ENCODE assay signal across 13 mouse cellular contexts in genomic region chr5:31252795-31253545, GRCm38 (mm10). TPM values are rescaled to one million over a fixed set of nuclear protein-coding genes. Genes with fewer than 3 reads are reported as not detected.
DNase-seq lines count a peak whose midpoint lies in the region; ATAC-seq and TF ChIP-seq lines count a peak whose summit lies in the region.
"Had no signal": no experiment of that assay in that cellular context is flagged by ENCODE, and none has a peak within 500 bp of the region (broad histone marks: within the 10 kb centered on the region; RNA-seq: fewer than 3 reads in every experiment).

No protein-coding gene starts in this region.

- peaks cover 12% of the 10 kb centered on the region for H3K36me3 ChIP-seq in hindbrain, embryonic 11.5 days (ENCODE audit: control insufficient read depth, insufficient read depth, low read length)
- peaks cover 66% of the 10 kb centered on the region for H3K36me3 ChIP-seq in hindbrain, postnatal 0 days (ENCODE audit: insufficient read depth, low read length)
- H3K36me3 ChIP-seq in limb, embryonic 12.5 days = peaks cover 87% of the 10 kb centered on the region

- no peak overlapping the region for H3K4me2 ChIP-seq in hindbrain, embryonic 11.5 days (replicated peaks; ENCODE audit: low read depth, low read length)
- H3K4me2 ChIP-seq in hindbrain, postnatal 0 days (ENCODE audit: low read depth, low read length) = no peak overlapping the region
- peak overlapping the region; percentile 18 for H3K4me2 ChIP-seq in limb, embryonic 12.5 days
- H3K4me2 ChIP-seq: midbrain, embryonic 11.5 days had no signal

- H3K4me3 ChIP-seq in hindbrain, embryonic 11.5 days (ENCODE audit: low read depth, low read length) = no peak overlapping the region
- no peak overlapping the region for H3K4me3 ChIP-seq in hindbrain, postnatal 0 days (ENCODE audit: low read length)
- H3K4me3 ChIP-seq in limb, embryonic 12.5 days (replicated peaks) = no peak overlapping the region

- TF ChIP-seq CTCF in hindbrain, postnatal 0 days (IDR thresholded peaks at IDR 0.05; ENCODE audit: low read depth) = no peak

- DNase-seq in hindbrain, embryonic 11.5 days (ENCODE audit: low spot score) = peak; percentile 9
- DNase-seq in hindbrain, postnatal 0 days (ENCODE audit: low spot score) = no peak
- peak; percentile 26 for DNase-seq in ES-CJ7 (ENCODE audit: low read depth, low spot score)
- DNase-seq in embryo, embryonic 11 days = peak; percentile 47
- no peak for DNase-seq in cerebellum, adult 9-10 months
- DNase-seq in left cerebral cortex, adult 11 months (ENCODE audit: low spot score) = no peak
- DNase-seq: kidney, adult 2 months; right cerebral cortex, postnatal 14 days had no signal

- WGBS in hindbrain, embryonic 11.5 days = 75% methylated on average over 16 of the region's 16 CpGs
- 87% methylated on average over 16 of the region's 16 CpGs for WGBS in hindbrain, postnatal 0 days
- 49% methylated on average over 16 of the region's 16 CpGs for WGBS in limb, embryonic 12.5 days

- H3K9me3 ChIP-seq in hindbrain, embryonic 11.5 days (ENCODE audit: control insufficient read depth, low read length) = no peaks in the 10 kb centered on the region
- H3K9me3 ChIP-seq in hindbrain, postnatal 0 days (ENCODE audit: low read length) = no peaks in the 10 kb centered on the region
- H3K9me3 ChIP-seq in limb, embryonic 12.5 days = no peaks in the 10 kb centered on the region

- no peak overlapping the region for H3K9ac ChIP-seq in hindbrain, embryonic 11.5 days (ENCODE audit: low read depth, low read length)
- no peak overlapping the region for H3K9ac ChIP-seq in hindbrain, postnatal 0 days (replicated peaks; ENCODE audit: low read length)
- no peak overlapping the region for H3K9ac ChIP-seq in limb, embryonic 12.5 days (replicated peaks)

- H3K27me3 ChIP-seq in hindbrain, embryonic 11.5 days (ENCODE audit: control insufficient read depth, insufficient read depth, low read length) = peaks cover 2% of the 10 kb centered on the region; the same call in 1 of the 2 replicates
- H3K27me3 ChIP-seq in hindbrain, postnatal 0 days (ENCODE audit: insufficient read depth, low read length) = no peaks in the 10 kb centered on the region
- H3K27me3 ChIP-seq in limb, embryonic 12.5 days = no peaks in the 10 kb centered on the region
- H3K27me3 ChIP-seq: CH12.LX had no signal

- no peak overlapping the region for H3K27ac ChIP-seq in hindbrain, embryonic 11.5 days (ENCODE audit: low read depth, low read length)
- no peak overlapping the region for H3K27ac ChIP-seq in hindbrain, postnatal 0 days
- H3K27ac ChIP-seq in limb, embryonic 12.5 days = peak overlapping the region; percentile 84

- no peak for ATAC-seq in hindbrain, embryonic 11.5 days (ENCODE audit: low FRiP score)
- no peak for ATAC-seq in hindbrain, postnatal 0 days
- peak; percentile 2; the same call in 1 of the 2 replicates for ATAC-seq in limb, embryonic 12.5 days (ENCODE audit: insufficient number of reproducible peaks, insufficient read depth, low FRiP score, low TSS enrichment, low read depth)
- no peak for ATAC-seq in erythroblast, adult 5-6 weeks (replicated peaks; ENCODE audit: low FRiP score, poor library complexity, severe bottlenecking)

- H3K4me1 ChIP-seq in hindbrain, embryonic 11.5 days (replicated peaks; ENCODE audit: control insufficient read depth, insufficient read depth, low read length) = peaks cover 7% of the 10 kb centered on the region
- no peaks in the 10 kb centered on the region for H3K4me1 ChIP-seq in hindbrain, postnatal 0 days (ENCODE audit: insufficient read depth, low read length)
- peaks cover 35% of the 10 kb centered on the region for H3K4me1 ChIP-seq in limb, embryonic 12.5 days (replicated peaks)

RNA-seq across cellular contexts. Expression of gene Krtcap3, which starts 1.5 kb away (rescaled TPM):
- polyA plus RNA-seq in hindbrain, embryonic 11.5 days (2014; fragmentation: Nextera tagmentation; extraction: Ambion mirVana) = 3.4 and 5.6 TPM in 2 replicates
- 2.4 and 3.2 TPM in 2 replicates for total RNA-seq in hindbrain, postnatal 0 days (2014; rRNA removed)
- polyA plus RNA-seq in hindbrain, postnatal 0 days (2015; fragmentation: Nextera tagmentation; extraction: Ambion mirVana) = 2.5 and 2.9 TPM in 2 replicates
- polyA plus RNA-seq in limb, embryonic 12.5 days (2016; fragmentation: Nextera tagmentation; extraction: Ambion mirVana) = 24.4 and 26.3 TPM in 2 replicates
- total RNA-seq in erythroblast, adult 5-6 weeks (2015; ENCODE audit: low replicate concordance) = 1.5 TPM in 1 of 2 replicates, not detected in the other
- 4.0 and 4.6 TPM in 2 replicates for total RNA-seq in erythroblast, adult 5-6 weeks (2017; ENCODE audit: low replicate concordance)

RNA-seq across cellular contexts. Expression of gene Gm9970, which starts 11.9 kb away (rescaled TPM):
- 0.50 and 0.80 TPM in 2 replicates for polyA plus RNA-seq in hindbrain, embryonic 11.5 days (2014; fragmentation: Nextera tagmentation; extraction: Ambion mirVana)
- total RNA-seq in hindbrain, postnatal 0 days (2014; rRNA removed) = 7.0 TPM in 1 of 2 replicates, not detected in the other
- 0.29 and 0.84 TPM in 2 replicates for polyA plus RNA-seq in hindbrain, postnatal 0 days (2015; fragmentation: Nextera tagmentation; extraction: Ambion mirVana)
- 0.84 TPM in 1 of 2 replicates, not detected in the other for polyA plus RNA-seq in limb, embryonic 12.5 days (2016; fragmentation: Nextera tagmentation; extraction: Ambion mirVana)
- not detected in 2 replicates for total RNA-seq in erythroblast, adult 5-6 weeks (2015; ENCODE audit: low replicate concordance)
- total RNA-seq in erythroblast, adult 5-6 weeks (2017; ENCODE audit: low replicate concordance) = not detected in 2 replicates
- total RNA-seq: CH12.LX; left cerebral cortex, postnatal 36 days had no signal

RNA-seq across cellular contexts. Expression of gene Nrbp1, which starts 12.3 kb away (rescaled TPM):
- polyA plus RNA-seq in hindbrain, embryonic 11.5 days (2014; fragmentation: Nextera tagmentation; extraction: Ambion mirVana) = 141 and 148 TPM in 2 replicates
- total RNA-seq in hindbrain, postnatal 0 days (2014; rRNA removed) = 100 and 124 TPM in 2 replicates
- polyA plus RNA-seq in hindbrain, postnatal 0 days (2015; fragmentation: Nextera tagmentation; extraction: Ambion mirVana) = 134 and 139 TPM in 2 replicates
- 128 and 138 TPM in 2 replicates for polyA plus RNA-seq in limb, embryonic 12.5 days (2016; fragmentation: Nextera tagmentation; extraction: Ambion mirVana)
- 20.1 and 31.5 TPM in 2 replicates for total RNA-seq in erythroblast, adult 5-6 weeks (2015; ENCODE audit: low replicate concordance)
- 23.0 and 28.1 TPM in 2 replicates for total RNA-seq in erythroblast, adult 5-6 weeks (2017; ENCODE audit: low replicate concordance)

RNA-seq across cellular contexts. Expression of gene Ppm1g, which starts 32.5 kb away (rescaled TPM):
- polyA plus RNA-seq in hindbrain, embryonic 11.5 days (2014; fragmentation: Nextera tagmentation; extraction: Ambion mirVana) = 148 and 156 TPM in 2 replicates
- total RNA-seq in hindbrain, postnatal 0 days (2014; rRNA removed) = 67.4 and 90.4 TPM in 2 replicates
- 155 and 157 TPM in 2 replicates for polyA plus RNA-seq in hindbrain, postnatal 0 days (2015; fragmentation: Nextera tagmentation; extraction: Ambion mirVana)
- polyA plus RNA-seq in limb, embryonic 12.5 days (2016; fragmentation: Nextera tagmentation; extraction: Ambion mirVana) = 146 and 153 TPM in 2 replicates
- 35.4 and 46.4 TPM in 2 replicates for total RNA-seq in erythroblast, adult 5-6 weeks (2015; ENCODE audit: low replicate concordance)
- 67.5 and 132 TPM in 2 replicates for total RNA-seq in erythroblast, adult 5-6 weeks (2017; ENCODE audit: low replicate concordance)

RNA-seq across cellular contexts. Expression of gene Ift172, which starts 37.9 kb away (rescaled TPM):
- 28.8 and 30.8 TPM in 2 replicates for polyA plus RNA-seq in hindbrain, embryonic 11.5 days (2014; fragmentation: Nextera tagmentation; extraction: Ambion mirVana)
- total RNA-seq in hindbrain, postnatal 0 days (2014; rRNA removed) = 38.2 and 41.8 TPM in 2 replicates
- polyA plus RNA-seq in hindbrain, postnatal 0 days (2015; fragmentation: Nextera tagmentation; extraction: Ambion mirVana) = 16.7 and 18.2 TPM in 2 replicates
- 55.3 and 55.4 TPM in 2 replicates for polyA plus RNA-seq in limb, embryonic 12.5 days (2016; fragmentation: Nextera tagmentation; extraction: Ambion mirVana)
- total RNA-seq in erythroblast, adult 5-6 weeks (2015; ENCODE audit: low replicate concordance) = 0.58 and 3.1 TPM in 2 replicates
- total RNA-seq in erythroblast, adult 5-6 weeks (2017; ENCODE audit: low replicate concordance) = 5.6 and 7.9 TPM in 2 replicates

Comparison
In these comparisons a context has a peak if more than half of its experiments do, and no peak if none do; other contexts are left out.
1. DNase-seq: peak in hindbrain, embryonic 11.5 days (single experiment), ES-CJ7 (single experiment) and embryo, embryonic 11 days (single experiment); none in hindbrain, postnatal 0 days (single experiment), cerebellum, adult 9-10 months (single experiment) and left cerebral cortex, adult 11 months (single experiment).